Mouse (Mus musculus): Measurements from ENCODE around the gene Bcl2l12.

The Bcl2l12 gene

DNA sequence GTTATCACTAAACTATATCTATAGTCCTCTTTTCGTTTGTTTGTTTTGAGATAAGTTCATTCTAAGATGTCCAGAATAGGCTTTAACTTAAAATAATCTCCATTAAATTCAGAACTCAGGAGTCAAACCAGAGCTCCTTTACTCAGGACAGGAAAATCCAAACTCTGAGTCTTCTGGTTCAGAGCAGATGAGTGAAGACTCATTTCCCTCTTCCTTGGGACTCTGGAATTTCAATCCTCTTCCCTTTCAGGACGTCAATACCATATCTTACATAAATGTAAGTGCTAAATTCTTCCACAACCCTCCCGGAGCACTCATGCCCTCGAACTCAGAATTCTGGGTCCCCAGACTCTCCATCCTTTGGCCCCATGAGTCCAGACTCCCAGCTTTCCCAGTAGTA, 18.2 kb upstream of the Bcl2l12 start:
- no peak for DNase-seq

DNA sequence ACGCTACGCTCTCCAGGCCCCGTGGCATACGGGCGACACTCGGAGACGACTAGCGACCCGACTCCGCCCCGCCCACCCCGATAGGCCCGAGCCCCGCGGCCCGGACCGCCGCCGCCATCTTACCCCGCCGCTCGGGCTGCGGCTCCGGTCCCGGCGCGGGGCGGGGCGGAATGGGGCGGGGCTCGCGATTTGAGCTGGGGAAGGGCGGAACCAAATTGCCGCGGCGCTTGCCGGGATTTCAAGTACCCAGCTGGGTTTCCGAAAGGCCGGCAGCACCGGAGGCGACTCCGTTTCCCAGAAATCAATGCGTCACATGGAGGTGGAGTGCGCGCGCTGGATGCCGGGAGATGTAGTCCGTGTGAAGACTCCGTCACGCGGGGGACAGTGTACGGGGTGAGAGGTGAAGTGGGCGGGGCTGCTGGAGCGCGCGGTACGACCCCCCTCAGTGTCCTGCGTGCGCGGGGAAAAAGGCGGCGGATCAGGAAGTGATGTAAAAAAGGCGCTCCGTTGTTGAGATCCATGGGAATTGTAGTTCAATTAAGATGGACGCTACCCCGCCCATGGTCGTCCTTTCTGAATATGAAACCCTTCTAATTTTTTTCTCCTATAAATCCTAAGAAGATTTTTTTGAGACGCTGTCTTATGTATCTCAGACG, 17.6 kb upstream of the Bcl2l12 start, which contains the start of gene Scaf1:
TSS of gene Scaf1 (minus strand) at position 407 of the 656 bp plus-strand sequence.
- peak; percentile 99 for DNase-seq

DNA sequence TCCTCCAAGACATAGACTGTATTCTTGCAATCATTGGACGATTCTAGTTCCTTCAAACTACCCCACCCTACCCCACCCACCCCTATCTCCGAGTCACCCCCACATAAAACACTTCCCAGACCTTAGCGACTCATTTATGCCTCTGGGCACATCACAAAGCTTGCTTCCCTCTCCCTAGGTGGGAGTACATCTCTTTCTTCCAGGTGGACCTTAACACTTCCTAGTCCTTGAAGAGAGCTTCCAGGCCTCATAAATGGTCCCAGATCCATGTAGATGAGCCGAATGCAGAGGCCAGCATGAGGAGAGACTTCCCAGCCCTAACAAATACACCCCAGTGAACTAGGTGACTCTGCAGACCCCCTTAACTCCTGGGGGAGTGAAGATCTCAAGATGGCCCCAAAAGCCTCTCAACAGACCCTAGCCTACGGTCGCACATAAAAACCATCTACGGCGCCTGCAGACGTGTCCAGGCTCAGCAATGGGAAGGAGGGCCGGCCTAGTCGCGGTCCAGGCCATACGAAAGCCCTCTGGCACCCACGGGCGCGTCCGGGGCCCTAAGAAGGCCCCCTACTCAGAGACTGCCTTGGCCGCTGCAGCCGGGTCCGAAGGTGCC, 16.9 kb upstream of the Bcl2l12 start:
- no peak for DNase-seq

DNA sequence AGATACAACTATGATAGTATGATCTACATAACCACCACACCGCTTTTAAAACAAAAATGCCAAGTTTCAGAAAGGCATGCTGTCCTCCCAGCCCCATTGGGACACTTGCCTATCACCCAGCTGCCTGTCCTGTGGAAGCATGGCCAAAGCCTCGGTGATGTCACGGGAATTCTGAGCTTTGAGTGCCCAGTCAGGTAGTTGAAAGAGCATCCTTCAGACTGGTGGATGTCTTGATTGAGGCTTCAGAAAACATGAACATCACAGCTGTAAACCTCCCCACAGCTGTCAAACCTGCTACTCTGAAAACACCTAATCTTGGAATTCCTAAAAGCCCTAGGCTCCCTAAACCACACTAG, 15.6 kb upstream of the Bcl2l12 start:
- no peak for DNase-seq

DNA sequence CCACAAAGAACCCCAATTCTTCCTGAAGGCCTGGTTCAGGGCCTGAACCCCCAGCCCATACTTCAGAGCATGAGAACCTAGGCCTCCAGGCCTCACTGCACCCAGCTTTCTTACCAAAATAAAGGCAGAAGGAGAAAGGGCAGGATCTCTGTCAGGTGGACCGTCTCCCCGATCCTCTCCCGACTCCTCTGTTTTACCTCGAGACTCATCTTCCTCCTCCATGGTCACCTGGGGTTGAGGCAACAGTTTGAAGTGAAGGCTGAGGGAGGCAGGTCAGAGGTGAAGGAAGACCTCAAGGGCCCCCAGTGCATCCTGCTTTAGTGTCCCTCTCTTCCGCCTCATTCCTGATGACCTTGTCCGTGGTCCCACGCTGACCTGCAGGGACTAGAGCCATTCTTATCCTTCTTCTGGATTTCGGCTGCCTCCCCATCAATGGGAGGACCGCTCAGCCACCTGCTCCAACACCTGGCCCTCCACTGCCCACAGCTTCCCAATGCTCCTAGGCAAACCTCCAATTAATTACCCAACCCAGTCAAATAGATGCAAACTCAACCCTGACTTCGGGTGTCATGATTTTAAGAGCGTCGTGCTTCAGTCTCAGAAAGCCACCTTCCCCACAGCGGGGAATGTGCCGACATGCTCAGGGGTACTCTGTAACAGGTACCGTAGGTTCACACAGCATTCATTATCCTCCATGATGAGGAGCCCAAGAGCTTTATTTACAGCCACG, 15.0 kb upstream of the Bcl2l12 start:
- DNase-seq: no peak

DNA sequence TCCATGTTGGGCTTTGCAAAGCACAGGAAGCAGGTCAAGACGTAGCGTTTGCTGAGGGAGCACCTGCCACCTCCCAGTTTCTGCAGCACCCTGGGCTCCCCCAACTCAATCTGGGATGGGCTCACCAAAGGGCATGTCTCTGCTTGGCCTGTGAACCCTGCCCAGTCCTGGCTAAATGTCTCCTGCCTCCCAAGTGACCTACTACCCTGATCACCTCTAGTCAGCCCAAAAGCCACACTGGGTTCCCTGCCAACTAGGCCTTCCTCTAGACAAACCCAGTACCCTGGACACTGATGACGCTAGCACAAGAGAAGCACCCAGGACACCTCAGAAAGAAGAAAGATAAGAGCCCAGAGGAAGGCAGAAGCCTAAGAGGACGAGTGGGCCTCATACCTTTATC, 14.3 kb upstream of the Bcl2l12 start:
- no peak for DNase-seq

DNA sequence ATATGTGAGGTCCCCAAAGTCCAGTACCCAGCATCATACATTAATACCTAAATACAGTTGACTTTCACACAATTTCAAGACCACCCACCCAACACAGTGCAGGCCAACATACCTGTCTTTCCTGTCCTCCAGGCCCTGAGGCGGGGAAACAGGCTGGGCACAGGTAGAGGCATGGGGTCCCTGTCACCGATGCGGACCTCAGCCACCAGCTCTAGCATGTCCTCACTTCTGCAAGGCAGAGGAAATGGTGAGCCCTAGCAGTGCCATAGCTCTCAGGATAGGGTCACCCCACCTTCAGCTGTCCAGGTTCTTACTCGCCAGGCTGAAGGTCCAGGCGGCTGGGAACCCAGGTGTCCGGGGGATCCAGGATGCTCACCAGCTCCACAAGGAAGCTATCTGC, 13.5 kb upstream of the Bcl2l12 start:
- DNase-seq: no peak

DNA sequence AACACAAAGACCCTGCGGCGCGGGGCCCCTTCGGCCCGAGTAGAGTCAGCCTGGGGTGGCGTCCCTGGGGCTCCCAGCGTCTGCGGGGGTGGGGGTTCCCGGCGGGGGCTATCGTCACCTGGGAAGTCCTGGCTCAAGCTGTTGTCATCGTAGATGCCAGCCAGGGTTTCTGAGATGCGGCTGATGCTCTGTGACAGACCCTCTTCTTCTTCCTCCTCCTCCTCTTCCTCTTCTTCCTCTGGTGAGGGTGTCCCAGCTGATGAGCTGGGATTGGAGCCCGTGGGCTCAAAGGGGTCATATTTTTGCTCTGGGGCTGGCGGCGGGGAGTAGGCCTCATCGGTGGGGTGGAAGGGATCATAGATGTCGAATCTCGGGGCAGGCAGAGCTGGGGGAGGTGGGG, 9.9 kb upstream of the Bcl2l12 start:
- DNase-seq: no peak

DNA sequence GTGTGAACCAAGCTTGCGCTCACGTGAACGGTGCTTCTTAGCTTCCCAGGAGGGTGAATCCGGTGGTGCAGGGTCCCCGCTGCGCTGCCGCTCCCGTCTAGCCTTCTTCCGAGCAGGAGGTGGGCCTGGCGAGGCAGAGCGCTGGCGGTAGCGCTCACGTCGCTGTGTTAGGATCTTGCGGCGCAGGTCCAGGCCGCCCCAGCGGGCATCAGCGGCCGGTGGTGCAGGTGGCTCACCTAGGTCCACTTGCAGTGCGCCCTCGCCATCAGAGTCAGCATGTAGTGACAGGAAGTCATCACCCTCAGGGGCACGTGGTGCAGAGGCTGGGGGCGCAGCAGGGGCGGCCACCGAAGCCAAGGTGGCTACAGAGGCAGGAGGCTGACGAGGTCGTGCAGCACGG, 9.3 kb upstream of the Bcl2l12 start:
- DNase-seq: no peak

DNA sequence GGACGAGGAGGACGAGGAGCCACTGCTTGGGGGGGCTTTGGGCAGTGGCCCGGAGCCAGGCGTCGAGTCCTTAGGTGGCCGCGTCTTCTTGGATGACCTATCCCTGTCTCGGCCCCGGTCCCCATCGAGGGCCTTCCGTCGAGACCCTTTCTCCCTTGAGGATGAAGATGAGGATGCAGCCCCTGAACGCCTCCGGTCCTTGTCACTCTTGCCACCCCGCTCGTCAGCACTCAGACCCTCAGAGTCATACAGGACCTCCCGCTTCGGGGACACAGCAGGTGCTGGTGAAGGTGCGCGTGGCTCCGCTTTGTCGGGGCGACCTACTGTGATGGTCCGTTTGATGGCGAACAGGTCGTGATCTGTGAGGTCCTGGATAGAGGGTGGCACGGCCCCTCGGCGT, 8.6 kb upstream of the Bcl2l12 start:
- DNase-seq: no peak

DNA sequence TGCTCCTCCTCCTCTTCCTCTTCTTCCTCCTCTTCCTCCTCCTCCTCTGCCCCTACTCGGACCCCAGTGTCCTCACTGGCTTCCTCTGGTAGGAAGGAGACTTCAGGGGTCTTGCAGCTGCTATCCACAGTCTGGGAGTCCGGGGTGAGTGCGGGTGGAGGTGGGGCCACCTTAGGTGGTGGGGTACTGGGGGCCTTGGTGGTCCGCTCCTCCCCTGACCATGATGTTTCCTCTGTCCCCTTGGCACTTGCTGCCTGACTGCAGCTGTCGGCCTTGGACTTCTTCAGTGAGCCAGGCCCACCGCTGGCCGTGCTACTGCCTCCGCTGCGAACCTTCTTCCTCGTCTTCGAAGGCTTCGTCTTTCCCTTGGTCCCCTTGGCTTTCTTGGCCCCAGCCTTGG, 8.0 kb upstream of the Bcl2l12 start:
- no peak for DNase-seq

DNA sequence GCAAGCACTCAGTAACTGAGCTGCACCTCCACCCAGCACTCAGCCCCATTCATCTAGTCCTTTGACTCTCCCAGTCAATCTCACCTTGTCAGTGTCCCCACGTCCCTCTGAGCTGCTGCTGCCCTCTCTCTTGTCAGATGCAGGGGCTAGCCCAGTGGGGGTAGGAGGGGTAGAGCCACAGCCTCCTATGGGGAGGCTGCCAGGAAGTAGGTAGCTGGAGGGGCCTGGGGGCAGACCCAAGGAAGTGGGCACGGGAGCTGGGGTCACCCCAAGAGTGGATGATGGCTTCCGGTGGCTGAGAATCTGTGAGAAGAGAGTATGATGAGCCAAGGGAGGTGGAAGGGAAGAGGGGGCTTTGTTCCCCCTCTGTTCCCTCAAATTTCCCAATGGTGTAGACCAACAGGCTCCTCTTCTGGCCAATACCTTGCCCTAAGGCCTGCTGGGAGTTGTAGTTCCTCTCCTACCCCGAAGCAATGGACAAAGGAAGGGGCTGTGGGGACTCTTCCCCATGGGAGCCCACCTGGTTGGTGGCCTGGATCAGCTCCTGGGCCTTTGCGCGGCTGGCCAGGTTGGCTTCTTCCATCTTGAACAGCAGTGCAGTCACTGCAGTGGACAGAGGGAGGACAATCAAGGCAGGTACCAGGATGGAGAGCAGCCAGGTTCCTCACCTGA, 6.9 kb upstream of the Bcl2l12 start:
- no peak for DNase-seq

DNA sequence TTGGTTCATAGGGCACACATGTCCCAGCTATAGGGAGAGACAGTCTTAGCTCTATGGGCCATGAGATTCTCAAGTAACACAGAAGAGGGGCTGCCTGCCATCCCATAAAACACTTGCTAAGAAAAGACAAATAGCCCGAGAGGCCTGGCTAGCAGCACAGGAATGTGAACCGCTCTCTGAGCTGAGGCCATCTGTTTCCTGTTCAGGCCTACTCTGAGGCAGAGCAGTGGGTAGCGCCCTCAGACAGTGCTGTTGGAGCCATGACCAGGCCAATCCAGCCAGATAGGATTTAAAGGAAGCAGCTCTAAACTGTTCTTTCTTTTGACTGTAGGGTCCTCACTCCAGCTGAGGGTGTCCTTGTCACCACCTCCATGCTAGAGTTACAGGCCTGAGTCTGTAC, 6.0 kb upstream of the Bcl2l12 start:
- DNase-seq: no peak

DNA sequence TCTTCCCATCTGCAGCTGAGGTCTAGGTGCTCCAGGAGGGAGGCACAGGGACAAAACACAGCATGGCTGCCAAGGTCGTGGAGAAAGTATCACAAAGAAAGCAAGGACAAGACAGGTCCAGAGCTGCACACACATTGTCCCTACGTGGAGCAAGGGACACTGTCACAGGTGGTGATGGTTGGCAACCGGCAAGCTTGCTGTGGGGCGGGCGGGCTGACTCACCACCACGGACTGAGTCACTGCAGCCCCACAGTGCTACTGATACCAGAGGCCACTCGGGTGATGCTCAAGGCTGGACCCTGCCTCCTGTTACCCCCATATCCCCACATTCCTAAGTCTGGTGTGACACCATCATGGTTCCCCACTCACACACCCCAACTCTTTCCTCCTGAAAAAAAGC, 3.9 kb upstream of the Bcl2l12 start:
- DNase-seq: no peak

DNA sequence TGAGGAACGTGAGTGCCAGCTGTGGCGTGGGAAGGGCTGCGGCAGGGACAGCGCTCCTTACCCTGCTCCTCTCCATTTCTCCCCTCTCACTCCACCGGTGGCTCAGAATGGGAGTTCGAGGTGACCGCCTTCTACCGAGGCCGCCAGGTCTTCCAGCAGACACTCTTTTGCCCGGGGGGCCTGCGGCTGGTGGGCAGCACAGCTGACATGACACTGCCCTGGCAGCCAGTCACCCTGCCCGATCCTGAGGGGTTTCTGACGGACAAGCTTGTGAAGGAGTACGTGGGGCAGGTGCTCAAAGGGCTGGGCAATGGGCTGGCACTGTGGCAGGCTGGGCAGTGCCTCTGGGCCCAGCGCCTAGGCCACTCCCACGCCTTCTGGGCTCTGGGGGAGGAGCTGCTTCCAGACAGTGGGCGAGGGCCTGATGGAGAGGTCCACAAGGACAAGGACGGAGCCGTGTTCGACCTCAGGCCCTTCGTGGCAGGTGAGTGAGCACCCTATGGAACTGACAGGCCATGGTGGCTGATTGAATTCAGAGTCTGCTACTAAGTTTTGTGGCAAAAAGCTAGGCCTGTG, 2.1 kb upstream of the Bcl2l12 start:
- DNase-seq: no peak

DNA sequence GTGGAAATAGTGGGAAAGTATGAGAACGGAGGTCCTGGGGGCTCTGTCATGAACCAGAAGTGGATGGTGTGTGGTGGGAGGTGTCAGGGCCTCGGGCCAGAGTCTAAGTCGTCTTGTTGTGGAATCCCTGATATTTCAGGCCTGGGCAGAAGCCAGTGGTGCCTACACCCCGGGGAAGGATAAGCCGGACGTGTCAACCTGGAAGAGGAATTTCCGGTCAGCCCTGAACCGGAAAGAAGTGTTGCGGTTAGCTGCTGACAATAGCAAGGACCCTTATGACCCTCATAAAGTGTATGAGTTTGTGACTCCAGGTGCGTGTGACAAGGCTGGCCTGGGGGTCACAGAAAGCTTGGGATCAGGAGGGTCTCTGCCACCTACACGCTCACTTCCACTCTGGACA, 1.2 kb upstream of the Bcl2l12 start:
- DNase-seq: no peak

DNA sequence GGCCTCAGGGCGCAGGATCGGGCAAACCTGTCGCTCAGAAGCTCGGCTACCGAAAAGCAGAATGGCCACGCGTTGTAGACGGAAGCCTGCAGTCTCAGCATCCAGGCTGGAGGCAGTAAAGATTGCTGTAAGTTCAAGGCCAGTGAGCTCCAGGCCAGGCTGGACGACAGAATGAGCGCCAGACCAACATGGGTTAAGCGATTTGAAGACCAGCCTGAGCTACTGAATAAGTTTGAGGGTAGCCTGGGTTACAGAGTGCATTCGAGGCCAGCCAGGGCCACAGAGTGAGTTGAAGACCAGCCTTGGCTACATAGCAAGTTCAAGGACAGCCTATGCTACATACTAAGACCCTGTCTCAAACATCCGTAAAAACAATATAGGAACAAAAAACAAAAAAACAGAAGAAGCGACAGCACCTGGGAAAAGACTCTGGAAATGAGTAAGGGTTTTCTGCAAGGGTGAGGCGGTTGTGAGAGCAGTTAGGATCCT, 528 bp downstream of the Bcl2l12 start:
- DNase-seq: no peak

DNA sequence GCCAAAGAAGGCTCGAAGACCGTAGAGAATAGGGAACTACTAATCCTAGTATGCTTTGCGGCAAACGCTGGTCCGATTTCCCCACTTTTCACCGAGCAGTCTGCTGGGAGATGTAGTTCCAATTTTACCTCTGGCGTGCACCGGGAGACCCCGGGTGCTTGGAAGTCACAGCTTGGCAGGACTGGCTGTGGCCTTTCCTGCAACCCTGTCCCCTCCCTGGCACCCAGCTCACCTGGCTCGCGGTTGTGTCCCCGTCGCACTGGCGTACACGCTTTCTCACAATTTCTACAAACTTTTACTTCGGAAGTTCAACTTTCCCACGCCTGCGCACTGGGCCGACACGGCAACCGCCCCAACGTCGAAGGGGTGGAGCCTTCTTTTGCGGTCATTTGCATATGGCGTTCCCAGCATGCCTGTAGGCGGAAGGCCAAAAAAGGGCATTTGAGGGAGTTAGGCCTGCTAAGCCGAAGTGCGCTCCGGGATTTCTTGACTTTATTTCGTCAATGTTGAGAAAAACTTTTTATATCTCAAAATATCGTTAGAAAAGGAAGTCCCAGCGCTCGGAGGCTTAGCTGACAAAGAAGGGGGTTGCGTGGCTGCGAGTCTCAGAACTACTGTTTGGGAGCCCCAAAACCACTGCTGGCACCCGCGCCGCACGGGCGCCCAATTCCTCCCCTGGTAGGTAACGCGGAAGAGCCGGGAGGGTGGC, 1.1 kb downstream of the Bcl2l12 start, which contains the start of gene Irf3:
TSS of gene Irf3 (plus strand) at position 418 of the 709 bp plus-strand sequence.
- DNase-seq: peak; percentile 98

DNA sequence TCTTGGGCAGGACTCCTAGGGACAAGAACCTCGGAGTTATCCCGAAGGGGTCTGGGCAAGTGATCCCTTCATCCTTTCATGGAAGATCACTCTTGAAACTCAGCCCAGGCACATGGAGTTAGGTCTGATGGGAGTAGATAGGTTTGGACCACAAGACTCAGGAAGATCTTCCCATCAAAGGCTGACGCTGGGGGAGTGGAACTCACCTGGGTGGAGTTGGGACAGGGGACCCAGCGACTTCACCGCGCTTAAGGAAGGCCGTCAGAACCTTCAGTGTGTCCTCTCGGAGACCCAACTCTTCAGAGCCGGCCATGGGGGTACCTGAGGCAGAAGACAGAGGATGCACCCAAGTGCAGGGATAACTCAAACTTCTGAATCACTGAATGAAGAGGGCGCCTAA, 1.8 kb downstream of the Bcl2l12 start:
- no peak for DNase-seq

DNA sequence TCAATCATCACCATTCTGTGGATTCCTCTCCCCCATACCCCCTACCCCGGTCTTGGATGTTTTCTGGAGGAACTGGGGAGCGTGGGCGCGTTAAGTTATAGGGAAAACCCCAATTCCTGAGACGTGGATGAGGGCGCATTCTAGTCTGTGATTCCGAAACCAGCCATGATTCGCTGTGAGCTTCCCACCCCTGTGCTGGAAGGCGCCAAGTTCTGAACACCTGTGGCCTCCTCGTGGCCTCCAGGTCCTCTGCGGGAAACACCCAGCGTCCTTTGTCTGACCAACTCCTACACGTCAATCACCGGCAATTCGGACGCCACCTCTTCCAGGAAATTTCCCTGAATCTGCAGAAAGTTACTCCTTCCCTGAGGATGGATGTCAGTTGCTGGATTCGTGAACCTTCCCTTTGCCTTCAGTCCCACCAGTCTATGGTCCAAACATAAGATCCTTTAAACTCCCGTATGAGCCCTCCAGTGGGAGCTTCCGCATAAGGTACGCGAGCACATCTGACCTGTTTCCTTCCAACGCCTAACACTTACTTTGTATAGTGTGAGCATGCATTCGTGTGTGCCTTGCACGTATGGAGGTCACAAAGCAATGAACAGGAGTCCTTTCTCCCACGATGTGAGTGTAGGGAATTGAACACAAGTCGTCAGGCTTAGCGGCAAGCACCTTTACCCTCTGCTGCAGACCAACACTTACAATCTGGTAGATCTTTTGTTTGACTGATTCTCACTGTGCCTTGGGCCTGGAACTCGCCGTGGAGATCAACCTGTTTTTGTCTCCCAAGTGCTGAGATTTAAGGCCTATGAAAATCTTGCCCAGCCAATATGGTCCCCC, 11.4 kb downstream of the Bcl2l12 start:
- no peak for DNase-seq

DNA sequence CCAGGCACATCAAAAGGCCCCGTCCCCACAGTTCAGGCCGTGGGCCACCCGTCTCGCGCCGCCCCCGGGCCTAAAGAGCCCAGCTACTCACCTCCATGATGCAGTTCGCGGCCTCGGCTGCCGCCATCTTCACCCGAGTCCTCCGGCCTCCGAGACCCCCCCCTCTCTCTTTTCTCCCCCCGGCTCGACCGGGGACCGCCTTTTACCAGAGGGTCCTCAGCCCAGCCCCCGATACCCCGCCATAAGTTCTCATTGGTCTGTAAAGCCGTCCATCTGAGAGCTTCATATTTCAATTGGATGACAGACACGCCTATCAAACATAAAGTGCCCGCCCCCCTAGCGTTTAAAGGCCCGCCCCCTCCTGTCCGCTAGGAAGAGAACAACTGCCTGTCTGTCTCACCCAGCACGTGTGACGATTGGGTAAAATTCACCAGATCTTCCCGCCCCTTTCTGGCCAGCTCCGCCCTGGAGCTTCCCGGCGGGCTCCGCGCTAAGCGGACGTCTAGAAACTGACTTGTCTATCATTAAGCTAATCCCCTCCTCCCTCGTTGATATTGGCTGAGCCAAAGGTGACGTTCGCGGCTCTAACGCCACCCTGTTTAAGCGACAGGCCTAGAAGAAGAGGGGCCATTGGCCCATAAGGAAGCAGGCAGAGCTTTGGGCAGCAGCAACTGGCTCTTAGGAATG, 12.2 kb downstream of the Bcl2l12 start, which contains the start of gene Prmt1:
TSS of gene Prmt1 (minus strand) at position 377 of the 687 bp plus-strand sequence.
- DNase-seq: peak; percentile 99

Data from kidney, adult 18-20 months (tissue).